Mouse (Mus musculus): ENCODE results near the gene Mapk9.

DNA sequence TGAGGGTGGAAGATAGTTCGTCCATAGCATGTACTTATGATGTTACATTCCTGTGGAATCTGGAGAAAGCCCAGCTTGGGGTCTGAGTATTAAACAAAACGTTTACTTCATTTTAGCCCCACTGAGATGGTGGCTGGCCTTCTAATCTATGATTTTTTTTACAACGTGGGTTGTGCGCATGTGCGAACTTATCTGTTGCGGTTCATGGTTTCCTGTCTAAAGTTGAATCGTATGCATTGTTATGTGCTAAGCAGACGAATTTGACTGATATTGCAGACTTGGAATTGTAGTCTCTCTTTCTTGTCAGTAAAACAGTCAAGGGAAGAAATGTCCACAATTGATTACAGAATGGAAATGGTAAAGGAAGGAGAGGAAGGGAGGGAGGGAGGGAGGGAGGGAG, 34.7 kb upstream of the Mapk9 start:
- TF ChIP-seq CTCF (IDR thresholded peaks at IDR 0.05; ENCODE audit: control insufficient read depth, insufficient read depth, insufficient read length): no peak
- no peak for TF ChIP-seq MYOG (IDR thresholded peaks at IDR 0.05; ENCODE audit: control insufficient read depth, extremely low read depth, insufficient read length)
- no peak for TF ChIP-seq FOSL1 (IDR thresholded peaks at IDR 0.05; ENCODE audit: insufficient read depth, low read length, poor library complexity, severe bottlenecking)
- TF ChIP-seq USF1 (IDR thresholded peaks at IDR 0.05; ENCODE audit: low read depth): no peak
- no peak for TF ChIP-seq MAX (IDR thresholded peaks at IDR 0.05)
- TF ChIP-seq CEBPB (IDR thresholded peaks at IDR 0.05; ENCODE audit: low read depth): no peak

Measured in C2C12 (cell line).